Mouse (Mus musculus) spleen, adult 18-20 months (tissue): ENCODE measurements around the gene 1700025G04Rik.

Source experiments
- DNase-seq, 2 experiments: peaks; one replicate each; pipeline ENCODE4 v3.0.0; 2022; ENCODE audit warnings: mixed read lengths in 2 of 2

Gene 1700025G04Rik

DNA sequence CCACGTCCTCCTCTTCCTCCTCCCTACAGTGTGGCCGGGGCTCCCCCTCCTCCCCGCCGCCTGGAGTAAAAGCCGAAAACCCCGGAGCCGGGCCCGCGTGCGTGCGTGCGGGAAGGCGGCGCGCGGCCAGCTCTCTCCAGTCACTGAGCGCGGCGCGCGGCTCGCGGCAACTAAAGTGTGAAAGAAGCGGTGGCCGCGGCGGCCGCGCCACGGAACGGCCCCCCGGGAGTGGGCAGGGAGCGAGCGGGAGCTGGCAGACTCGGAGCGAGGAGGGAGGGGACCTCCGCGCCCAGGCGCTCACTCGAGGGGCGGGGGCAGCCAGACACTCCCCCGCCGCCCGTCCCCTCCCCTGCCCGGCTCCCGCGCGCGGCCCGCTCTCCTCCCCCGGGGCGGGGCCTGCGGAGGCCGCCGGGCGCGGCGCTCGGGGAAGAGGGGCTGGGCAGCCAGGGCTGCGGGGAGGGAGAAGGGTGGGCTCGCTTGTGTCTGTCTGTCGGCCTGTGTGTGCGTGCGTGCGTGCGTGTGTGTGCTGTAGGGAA lies at the start of gene 1700025G04Rik:
1700025G04Rik (minus strand) TSS at position 108 of the 536 bp plus-strand sequence.
- DNase-seq: peak; percentile 52 to 67

DNA sequence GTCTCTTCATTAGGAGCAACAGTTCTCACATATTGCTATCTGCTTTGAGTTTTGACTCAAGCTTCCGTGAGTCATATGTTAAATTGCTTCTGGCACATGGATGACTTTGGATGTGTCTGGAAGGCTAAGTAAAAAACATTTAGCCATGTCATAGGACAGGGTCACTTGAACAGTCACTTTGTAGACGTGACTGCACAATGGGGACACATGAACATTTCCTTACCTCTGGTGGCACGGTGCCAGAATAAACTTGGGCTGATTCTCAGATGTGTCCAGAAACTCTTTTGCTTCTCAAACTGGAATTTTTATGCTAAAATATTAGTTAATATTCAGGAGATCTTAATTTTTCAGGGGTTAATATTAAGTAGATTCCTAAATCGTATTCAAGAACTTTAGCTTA lies 49.6 kb upstream of the 1700025G04Rik start:
- no peak for DNase-seq

DNA sequence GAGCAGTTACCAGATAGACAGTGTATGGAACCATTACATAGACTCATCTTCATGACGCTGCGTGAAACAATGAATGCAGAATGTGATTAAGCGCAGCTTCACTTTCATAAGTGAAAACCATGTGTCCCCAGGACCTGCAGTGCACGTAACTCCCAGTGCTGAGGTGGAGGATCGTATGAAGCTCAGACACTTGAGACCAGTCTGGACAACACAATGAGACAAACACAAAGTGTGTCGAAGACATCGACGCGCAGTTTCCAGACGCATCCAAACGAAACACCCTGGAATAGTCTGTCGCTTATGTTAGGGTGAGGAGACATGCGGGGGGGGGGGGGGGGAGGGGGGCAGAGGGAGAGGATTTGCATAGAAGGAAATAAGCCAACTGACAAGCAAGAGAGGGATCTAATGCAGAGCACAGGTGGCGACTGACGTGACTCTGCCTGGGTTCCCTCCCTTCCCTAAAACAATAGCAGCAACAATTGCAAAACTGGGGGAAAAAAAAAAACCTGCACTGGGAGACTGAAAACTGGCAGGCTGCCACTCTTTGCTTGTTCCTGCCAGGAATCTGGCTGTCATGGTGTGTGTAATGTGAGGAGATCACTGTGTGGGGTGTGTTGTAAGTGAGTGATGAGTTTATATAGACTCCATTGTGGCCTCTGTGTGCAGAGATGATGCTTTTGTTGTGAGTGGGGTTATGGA lies 40.3 kb upstream of the 1700025G04Rik start:
- no peak for DNase-seq

DNA sequence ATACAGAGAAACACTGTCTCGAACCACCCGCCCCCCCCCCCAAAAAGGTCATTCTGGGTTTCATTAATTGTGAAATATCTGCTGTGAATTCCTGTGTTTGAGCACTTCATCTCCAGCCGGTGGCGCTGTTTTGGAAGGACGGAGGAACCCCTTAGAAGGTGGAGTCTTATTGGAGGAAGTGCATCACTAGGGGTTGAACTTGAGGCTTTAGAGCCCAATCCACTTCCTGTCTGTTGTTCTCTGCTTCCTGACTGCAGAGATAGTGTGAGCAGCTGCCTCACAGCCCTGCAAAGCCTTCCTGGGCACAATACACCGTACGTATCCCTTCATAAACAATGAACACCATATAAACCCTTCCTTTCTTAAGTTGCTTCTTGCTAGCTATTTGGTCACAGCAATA lies 35.5 kb upstream of the 1700025G04Rik start:
- no peak for DNase-seq

DNA sequence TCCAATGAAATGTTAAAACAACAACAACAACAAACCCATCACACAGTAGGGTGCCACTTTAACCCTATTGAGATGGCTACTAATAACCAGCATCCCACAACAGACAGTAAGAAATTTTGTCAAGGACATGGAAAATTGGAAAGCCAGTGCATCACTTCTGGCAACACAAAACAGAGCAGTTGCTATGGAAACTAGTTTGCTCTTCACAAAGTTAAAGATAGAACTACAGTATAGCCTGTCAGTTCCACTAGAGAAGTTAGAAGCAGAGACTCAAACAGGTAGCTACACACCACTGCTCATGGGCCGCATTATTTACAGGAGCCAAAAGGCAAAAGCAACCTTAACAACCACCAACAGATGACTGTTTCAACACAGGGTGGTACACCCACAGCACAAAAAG lies 20.2 kb upstream of the 1700025G04Rik start:
- no peak for DNase-seq

DNA sequence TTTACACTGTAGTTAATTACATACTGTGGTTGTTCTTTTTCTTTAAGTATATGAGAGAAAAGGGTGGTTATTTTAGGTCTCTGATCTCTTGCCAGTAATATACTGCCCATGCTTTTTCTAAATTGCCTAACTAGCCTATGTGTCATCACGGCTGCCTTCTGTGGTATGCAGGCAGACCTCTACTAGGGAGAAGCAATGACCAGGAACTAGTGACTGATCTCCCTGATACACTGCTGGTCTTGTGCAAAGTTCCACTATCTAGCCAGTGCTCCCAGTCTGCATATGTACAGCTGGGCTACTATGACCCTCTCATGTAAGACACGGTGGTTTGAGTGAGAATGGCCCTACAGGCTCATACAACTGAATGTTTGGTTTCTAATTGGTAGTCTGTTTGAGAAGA lies 16.2 kb upstream of the 1700025G04Rik start:
- no peak for DNase-seq

DNA sequence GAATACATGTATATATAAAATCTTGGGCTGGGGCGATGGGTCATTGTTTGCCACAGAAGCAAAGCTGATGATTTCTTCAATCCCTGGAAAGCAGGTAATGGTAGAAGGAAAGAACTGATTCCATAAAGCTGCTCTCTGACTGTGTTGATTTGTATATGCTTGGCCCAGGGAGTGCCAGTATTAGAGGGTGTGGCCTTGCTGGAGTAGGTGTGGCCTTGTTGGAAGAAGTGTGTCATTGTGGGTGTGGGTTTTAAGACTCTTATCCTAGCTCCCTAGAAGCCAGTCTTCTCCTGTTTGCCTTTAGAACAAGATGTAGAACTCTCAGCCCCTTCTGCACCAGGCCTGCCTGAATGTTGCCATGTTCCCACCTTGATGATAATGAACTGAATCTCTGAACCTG lies 15.3 kb upstream of the 1700025G04Rik start:
- DNase-seq: no peak

DNA sequence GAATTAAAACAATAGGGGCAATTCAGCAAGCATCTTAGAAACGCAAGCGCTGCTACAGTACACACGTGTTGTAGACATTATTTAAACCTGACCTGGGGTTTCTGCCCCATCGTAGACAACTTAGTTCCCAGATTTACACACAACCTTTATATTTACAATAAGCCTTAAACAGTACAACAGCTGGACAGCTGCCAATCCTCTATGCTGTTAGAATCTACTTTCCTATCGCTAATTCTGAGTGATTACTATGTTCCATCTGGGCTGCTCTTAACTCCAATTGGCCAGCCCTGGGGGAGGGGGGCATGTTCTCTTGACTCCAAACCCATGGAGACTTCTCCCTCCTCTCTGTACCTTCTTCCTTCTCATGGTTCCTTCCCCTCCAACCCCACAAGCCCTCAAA lies 11.8 kb upstream of the 1700025G04Rik start:
- DNase-seq: no peak

DNA sequence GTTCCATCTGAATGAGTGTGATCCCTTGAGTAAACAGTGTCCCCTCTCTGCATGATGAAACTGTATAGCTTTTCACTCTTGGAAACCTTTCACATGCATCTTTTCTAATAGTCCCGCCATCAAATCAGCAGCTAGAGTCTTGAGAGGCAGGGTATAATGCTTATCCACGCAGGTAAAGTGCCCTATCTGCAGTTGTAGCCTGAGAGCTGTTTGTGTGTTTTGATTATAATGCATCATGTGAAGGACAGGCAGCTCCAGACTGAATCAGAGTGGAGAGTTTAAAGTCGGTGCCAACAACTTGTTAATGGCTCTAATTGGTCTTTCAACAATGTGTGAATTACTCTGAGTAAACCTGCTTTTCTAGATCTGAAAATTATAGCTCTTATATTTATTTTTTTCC lies 6.1 kb upstream of the 1700025G04Rik start:
- no peak for DNase-seq

DNA sequence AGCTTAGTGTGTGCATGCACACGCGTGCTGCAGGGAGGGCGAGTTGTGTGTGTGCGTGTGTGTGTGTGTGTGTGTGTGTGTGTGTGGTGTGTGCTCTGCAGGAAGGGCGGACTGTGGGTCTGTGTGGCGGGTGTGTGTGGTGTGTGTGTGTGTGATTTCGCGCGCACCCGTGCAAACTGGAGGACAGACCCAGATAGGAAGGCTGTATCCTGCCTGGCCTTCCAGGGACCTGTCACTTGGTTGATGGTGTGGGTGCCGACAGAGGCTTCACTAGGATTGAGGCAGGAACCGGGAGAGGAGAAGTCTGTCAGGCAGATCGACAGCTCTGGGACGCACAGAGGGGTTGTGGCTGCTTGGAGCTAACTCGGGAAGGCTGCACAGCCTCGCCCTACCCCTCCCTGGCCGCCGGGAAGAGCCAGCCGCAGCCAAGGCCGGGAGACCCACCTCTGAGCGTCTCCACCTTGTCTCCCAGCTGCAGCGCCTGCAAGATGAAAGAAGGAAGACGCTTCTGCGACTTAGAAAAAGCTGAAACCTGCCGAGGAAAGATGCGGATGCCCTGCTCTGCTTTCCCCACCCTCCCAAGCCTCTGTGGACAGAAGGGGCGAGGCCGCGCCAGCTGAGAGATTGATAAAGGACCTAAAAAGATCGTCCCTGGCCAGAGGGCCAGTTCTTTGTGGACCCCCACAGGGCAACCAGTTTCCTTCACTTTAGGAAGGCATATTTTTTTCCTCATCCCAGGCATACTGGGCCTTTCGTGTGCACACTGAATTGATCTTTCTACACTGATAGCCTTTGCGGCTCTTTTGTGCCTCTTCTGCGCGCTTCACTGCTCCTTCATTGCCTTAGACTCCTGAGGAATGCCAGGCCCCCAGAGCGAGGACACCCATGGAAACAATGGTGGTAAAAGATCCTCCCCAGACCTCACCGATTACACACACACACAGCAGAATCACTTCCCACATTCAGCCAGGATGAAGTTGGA lies 930 bp upstream of the 1700025G04Rik start:
- peak; percentile 7 to 16 for DNase-seq

DNA sequence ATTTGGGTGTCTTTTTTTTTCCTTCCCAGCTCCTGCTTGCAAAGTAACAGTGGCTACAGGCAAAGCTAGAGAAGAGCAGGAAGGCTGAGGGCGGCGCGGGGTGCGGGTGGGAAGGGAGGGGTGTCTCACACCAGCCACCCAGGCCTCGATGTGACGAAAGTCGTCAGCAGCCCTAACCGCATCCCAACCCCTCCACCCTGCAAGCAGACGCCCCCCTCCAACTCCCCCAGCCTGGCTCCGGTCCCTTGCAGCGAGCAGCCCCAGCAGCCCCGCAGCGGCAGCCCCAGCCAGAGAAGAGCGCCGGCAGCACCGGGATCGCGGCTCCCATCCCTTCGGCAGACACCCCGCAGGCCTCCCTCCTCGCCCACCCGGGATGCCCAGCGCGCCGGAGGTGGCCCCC lies 399 bp downstream of the 1700025G04Rik start:
- DNase-seq: peak; percentile 11 to 16

DNA sequence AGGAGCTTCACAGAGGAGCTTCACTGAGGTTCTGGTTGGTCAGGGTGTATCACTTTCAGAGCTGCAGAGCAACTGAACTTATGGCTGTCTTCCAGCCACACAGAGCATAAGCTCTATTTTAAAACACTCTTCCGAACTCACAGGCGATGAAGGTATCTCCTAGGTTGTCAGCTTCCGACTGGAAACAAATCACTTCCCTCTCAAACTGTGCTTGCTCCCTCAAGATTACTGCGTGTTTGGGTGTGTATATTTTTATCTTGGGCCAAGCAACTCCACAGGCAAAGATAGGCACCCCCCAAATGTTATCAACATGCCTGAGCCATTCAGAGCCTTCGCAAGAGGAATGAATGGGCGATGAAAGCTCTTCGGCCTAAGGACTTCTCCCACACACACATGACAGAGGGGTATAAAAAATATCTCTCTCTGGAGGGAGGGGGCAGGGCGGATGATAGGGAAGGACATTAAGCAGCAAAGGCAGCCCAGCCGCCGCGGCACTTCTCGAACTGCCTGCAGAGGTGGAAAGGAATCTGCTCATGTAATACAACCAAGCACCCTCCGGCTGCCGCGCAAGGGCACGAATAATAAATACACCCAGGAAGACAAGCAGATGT lies 1.0 kb downstream of the 1700025G04Rik start:
- DNase-seq: no peak

DNA sequence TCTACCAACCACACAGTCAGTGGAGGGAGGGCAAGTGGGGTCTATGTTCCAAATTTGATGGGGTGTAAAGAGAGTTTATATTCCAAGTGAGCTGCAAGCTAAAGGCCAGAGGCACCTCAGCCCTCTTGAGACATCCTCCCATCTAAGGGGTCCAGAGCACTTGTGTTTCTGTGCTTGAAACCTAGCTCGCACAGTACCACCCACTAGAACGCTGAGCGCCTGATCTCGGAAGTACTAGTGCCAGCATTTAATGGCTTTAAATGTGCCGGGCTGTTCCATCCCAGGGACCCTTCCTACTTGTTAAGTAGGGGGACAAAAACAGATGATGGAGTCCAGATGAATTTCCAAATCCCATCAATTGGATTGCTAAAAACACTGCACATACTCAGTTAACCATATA lies 1.9 kb downstream of the 1700025G04Rik start:
- no peak for DNase-seq

DNA sequence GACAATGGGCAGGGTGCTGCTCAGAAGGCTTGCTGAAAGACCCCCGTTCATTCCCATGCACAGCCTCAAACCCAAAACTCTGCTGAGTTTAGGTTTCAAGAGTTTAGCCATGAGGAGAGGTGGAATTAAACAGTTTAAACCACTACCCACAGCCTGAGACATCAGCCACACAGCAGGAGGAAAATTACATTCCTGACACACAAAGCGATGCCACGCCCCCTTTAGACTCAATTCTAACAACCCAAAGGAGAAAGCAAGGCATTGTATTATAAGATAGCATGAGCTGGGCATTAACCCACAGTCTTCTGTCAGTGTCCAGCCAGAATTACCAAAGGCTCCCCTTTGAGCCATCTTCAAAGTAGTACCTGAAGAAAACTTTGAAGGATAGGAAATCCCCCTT lies 3.0 kb downstream of the 1700025G04Rik start:
- no peak for DNase-seq

DNA sequence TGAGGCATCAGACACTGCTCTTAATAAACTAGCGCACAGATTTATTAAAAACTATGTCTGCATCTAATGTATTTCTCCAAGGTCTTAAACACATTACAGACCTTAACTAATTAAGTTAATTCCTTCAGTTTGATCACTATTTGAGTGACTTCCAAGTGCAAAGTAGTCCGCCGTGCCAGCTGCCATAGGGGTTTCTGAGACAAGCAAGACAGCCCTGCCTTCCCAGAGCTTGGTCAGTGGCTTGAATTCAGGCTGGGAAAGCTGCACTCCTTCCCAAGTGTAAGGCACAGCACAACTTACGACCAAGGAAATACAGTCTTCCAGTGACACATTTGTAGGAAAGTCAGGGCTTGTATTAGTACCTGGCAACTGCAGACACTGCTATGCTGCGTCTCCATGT lies 4.4 kb downstream of the 1700025G04Rik start:
- no peak for DNase-seq

DNA sequence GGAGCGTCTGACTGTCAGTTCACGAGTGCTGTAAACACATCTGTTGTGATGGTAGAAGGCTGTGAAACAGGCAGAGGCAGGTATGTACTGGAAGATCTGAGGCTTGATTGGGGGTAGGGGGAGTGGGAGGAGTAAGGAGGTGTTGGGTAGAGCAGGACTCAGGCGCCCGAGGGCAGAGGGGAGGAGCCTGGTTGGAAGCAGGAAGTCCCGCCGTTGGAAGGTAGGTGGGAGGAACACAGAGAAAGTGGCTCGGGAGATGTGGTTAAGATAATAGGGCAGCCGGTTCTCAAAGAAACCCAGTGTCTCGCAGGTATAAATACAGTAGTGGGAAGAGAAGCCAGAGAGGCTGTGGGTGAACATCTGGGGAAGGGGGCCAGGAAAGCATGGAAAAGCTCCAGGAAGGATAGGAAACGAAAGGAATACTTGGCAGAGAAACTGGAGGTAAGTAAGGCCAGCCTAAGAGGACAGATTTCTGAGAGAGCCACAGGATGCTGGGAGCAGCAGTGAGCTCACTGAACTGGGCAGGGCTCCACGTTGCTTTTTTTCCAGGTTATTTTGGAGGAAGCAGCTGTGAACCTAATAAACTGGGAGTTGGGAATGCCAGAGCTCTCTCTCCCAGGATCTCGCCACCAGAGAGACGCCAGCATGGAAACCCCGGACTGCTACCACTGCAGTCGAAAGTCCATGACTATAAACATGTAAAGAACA lies 5.1 kb downstream of the 1700025G04Rik start:
- DNase-seq: no peak

DNA sequence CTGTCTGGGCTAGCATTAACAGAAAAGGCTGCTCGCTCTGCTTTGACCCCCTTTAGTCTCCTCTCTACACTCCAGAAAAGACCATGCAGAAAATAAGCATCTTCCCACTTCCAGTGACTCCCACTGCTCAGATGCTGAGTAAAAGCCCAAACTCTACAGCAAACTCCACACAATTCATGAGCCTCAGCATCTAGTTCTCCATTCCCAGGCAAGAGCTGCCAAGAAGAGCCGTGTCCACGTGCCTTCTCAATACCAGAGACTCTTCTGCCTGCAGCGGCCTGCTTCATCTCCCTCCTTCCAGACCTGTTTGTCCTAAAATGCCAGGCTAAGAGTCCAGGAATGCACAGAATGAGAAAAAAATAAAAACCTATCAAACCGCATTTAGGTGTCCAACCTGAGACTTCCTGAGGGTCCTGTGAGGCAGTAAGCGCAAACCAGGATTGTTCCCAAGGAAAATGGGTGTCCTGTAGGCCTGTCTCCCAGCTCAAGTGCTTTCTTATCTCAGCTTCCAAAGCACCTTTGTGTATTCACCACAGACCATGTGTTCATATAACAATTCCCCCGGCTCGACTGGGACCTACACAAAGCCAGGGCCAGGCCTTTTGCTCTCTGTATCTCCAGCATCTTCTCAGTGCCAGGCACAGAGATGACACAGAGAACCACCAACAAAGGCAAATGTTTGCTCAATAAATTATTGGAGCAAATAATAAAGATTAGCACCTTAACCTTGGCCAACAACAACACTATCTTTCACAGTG lies 7.8 kb downstream of the 1700025G04Rik start:
- no peak for DNase-seq

DNA sequence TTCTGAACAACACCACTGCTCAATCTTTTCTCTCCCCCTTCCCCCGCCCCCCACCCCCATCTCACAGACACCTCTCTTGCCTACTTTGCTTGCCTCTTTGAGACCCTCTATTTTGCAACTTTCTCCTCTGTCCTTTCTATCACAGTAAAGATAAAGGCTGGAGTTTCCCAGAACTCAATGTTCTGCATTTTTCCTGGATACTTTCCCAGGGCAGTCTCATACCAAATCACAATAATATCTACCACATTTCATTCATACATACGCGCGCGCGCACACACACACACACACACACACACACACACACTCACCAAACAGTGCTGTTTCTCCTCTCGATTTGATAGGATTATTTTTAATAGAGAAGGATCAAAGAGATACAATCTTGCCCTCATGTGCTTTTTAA lies 8.8 kb downstream of the 1700025G04Rik start:
- no peak for DNase-seq

DNA sequence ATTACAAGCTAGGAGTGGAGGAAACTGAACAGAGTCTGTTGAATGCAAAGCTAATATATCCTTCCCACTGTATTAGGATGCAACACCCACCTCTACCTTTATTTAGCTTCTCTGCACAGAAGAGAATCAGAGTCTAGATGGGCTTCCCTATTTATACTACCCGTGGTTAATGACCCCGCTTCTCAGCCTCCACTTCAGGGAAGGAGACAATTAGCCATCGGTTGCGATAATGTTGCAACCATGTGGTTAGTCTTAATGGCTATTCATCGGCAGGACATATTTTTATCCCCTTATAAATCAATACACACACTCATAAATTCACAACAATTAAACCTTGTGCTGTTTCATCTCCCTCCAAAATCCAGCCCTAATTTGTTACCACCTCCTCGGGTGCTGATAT lies 9.7 kb downstream of the 1700025G04Rik start:
- DNase-seq: no peak

DNA sequence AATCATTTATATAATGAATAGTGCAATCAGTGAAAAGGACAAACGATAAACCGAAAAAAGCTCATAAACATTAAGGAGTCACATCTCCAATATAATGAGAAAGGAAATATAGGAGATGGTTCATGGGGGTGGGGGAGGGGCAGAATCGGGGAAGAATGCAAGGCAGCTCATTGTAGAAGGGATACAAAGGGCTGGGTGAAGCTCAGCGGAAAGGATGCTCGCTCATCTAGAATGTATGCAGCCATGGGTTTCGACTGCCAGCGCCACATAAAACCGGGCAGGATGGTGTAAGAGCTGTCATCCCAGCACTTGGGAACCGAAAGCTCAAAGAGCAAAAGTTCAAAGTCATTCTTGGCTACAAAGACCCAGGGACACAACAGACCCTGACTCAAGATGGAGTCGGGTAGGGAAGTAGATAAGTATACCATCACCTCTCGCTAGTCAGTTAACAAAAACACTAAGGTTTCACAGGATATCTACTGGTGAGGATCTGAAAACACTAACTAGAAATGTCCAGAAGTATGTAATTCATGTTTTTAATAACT lies 12.7 kb downstream of the 1700025G04Rik start:
- DNase-seq: no peak

DNA sequence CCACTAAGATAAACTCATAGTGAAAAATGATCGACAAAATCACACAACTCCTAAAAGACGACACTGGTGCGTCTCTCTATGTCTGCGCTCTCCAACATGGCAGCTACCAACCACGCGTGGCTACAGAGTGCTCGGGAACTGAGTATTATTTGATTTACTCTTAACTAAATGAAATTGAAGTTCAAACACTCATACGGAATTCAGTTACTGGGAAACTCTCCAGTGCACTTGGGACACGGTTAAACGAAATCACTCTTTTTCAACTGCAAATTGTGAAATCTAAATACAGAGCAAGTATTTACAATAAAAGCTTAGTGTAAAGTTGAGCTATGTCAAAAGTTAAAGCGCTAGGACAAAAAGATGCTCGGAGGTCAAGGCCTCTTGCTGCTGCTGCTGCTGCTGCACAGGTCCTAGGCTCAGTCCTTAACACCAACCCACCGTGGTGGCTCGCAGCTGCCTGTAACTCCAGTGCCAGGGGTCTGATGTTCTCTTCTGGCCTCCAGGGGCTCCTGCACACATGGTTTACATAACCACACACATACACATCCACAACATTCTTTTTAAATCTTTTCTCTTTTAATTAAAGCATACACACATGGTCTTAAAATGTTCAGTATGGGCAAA lies 13.6 kb downstream of the 1700025G04Rik start:
- DNase-seq: no peak
